Comparison of ENCODE assay signal across 8 mouse cellular contexts in genomic region chr3:63964922-63965249, GRCm38 (mm10). TPM values are rescaled to one million over a fixed set of nuclear protein-coding genes. Genes with fewer than 3 reads are reported as not detected.
DNase-seq lines count a peak whose midpoint lies in the region; ATAC-seq lines count a peak whose summit lies in the region.

No protein-coding gene starts in this region.

- H3K4me3 ChIP-seq in heart, embryonic 15.5 days, result peak overlapping the region; percentile 73
- H3K4me3 ChIP-seq in brown adipose tissue, adult 24 weeks (ENCODE audit: insufficient read depth, low read depth, low read length), result peak overlapping the region; percentile 77
- peak overlapping the region; percentile 71 for H3K4me3 ChIP-seq in hindbrain, embryonic 14.5 days (replicated peaks; ENCODE audit: low read length)
- H3K4me3 ChIP-seq in midbrain, embryonic 12.5 days, result peak overlapping the region; percentile 89

- peaks cover 25% of the 10 kb centered on the region for H3K4me1 ChIP-seq in heart, embryonic 15.5 days (replicated peaks)
- peaks cover 2% of the 10 kb centered on the region; the same call in 1 of the 2 replicates for H3K4me1 ChIP-seq in brown adipose tissue, adult 24 weeks (ENCODE audit: control insufficient read depth, insufficient read depth, insufficient read length, low read length)
- peaks cover 30% of the 10 kb centered on the region for H3K4me1 ChIP-seq in hindbrain, embryonic 14.5 days (replicated peaks; ENCODE audit: control insufficient read depth, insufficient read depth, low read length)
- peaks cover 23% of the 10 kb centered on the region for H3K4me1 ChIP-seq in midbrain, embryonic 12.5 days

- no peaks in the 10 kb centered on the region for H3K36me3 ChIP-seq in heart, embryonic 15.5 days
- no peaks in the 10 kb centered on the region for H3K36me3 ChIP-seq in hindbrain, embryonic 14.5 days (replicated peaks; ENCODE audit: control insufficient read depth, insufficient read depth)
- no peaks in the 10 kb centered on the region for H3K36me3 ChIP-seq in midbrain, embryonic 12.5 days

- H3K27ac ChIP-seq in heart, embryonic 15.5 days, result peak overlapping the region; percentile 90
- H3K27ac ChIP-seq in brown adipose tissue, adult 24 weeks (replicated peaks; ENCODE audit: low read depth, low read length), result 0 out of 2 replicates have a peak overlapping the region, but pooled peaks have one; percentile 32
- peak overlapping the region; percentile 80 for H3K27ac ChIP-seq in hindbrain, embryonic 14.5 days
- 0 out of 2 replicates have a peak overlapping the region, but pooled peaks have one; percentile 87 for H3K27ac ChIP-seq in midbrain, embryonic 12.5 days (replicated peaks)

- no peaks in the 10 kb centered on the region for H3K9me3 ChIP-seq in heart, embryonic 15.5 days (replicated peaks)
- H3K9me3 ChIP-seq in hindbrain, embryonic 14.5 days (ENCODE audit: control insufficient read depth, low read length), result no peaks in the 10 kb centered on the region
- no peaks in the 10 kb centered on the region for H3K9me3 ChIP-seq in midbrain, embryonic 12.5 days

- H3K9ac ChIP-seq in heart, embryonic 15.5 days, result no peak overlapping the region
- H3K9ac ChIP-seq in hindbrain, embryonic 14.5 days, result no peak overlapping the region
- no peak overlapping the region for H3K9ac ChIP-seq in midbrain, embryonic 12.5 days (replicated peaks)

- H3K27me3 ChIP-seq in heart, embryonic 15.5 days, result peaks cover 5% of the 10 kb centered on the region
- no peaks in the 10 kb centered on the region; the same call in none of the 2 replicates for H3K27me3 ChIP-seq in hindbrain, embryonic 14.5 days (ENCODE audit: control insufficient read depth, insufficient read depth, low read length)
- H3K27me3 ChIP-seq in midbrain, embryonic 12.5 days, result peaks cover 1% of the 10 kb centered on the region; the same call in 1 of the 2 replicates

- H3K4me2 ChIP-seq in heart, embryonic 15.5 days, result peak overlapping the region; percentile 82
- H3K4me2 ChIP-seq in hindbrain, embryonic 14.5 days (replicated peaks), result peak overlapping the region; percentile 75
- peak overlapping the region; percentile 84 for H3K4me2 ChIP-seq in midbrain, embryonic 12.5 days (replicated peaks)

- intact Hi-C loops in heart, postnatal 14 days (cut with DNase I), result loop anchor here (5.0 kb wide), 1 partner anchor 38 kb away; the partner anchor contains the start of gene E130311K13Rik

- no peak for ATAC-seq in heart, embryonic 15.5 days (replicated peaks; ENCODE audit: insufficient number of reproducible peaks, insufficient read depth, low FRiP score, low read depth)
- no peak for ATAC-seq in hindbrain, embryonic 14.5 days (ENCODE audit: low FRiP score)
- no peak; the same call in 1 of the 2 replicates for ATAC-seq in midbrain, embryonic 12.5 days (ENCODE audit: low FRiP score, low read depth)

- 78% methylated on average over 6 of the region's 6 CpGs for WGBS in heart, embryonic 15.5 days
- 82% methylated on average over 6 of the region's 6 CpGs for WGBS in hindbrain, embryonic 14.5 days
- 83% methylated on average over 6 of the region's 6 CpGs for WGBS in midbrain, embryonic 12.5 days

- no peak for DNase-seq in heart, postnatal 14 days
- DNase-seq in hindbrain, embryonic 14.5 days (ENCODE audit: low spot score), result no peak
- DNase-seq in cerebellum, adult 9-11 months, result no peak
- no peak for DNase-seq in T-cell, adult 2 months (ENCODE audit: low spot score)
- DNase-seq in right cerebral cortex, adult 2 months (ENCODE audit: low spot score in 2 of 2), result no peak

RNA-seq across cellular contexts. Expression of gene Slc33a1, which starts 0.3 kb away (rescaled TPM):
- polyA plus RNA-seq in heart, embryonic 15.5 days (2015; fragmentation: Nextera tagmentation; extraction: Ambion mirVana), result 9.2 and 10.5 TPM in 2 replicates
- total RNA-seq in heart, postnatal 14 days (2021), result 10 to 100 TPM in 1 of 2 experiments, 1 to 10 TPM in 1; 9.5 to 12.0 TPM
- polyA plus RNA-seq in brown adipose tissue, adult 24 weeks (2012; ENCODE audit: insufficient read depth, insufficient read length, missing spikeins), result 20.0 and 31.7 TPM in 2 replicates
- polyA plus RNA-seq in hindbrain, embryonic 14.5 days (2014; fragmentation: Nextera tagmentation; extraction: Ambion mirVana), result 19.7 and 22.6 TPM in 2 replicates
- polyA plus RNA-seq in midbrain, embryonic 12.5 days (2016; fragmentation: Nextera tagmentation; extraction: Ambion mirVana), result 13.5 and 15.2 TPM in 2 replicates

RNA-seq across cellular contexts. Expression of gene Gmps, which starts 11.0 kb away (rescaled TPM):
- 32.3 and 33.6 TPM in 2 replicates for polyA plus RNA-seq in heart, embryonic 15.5 days (2015; fragmentation: Nextera tagmentation; extraction: Ambion mirVana)
- 10 to 100 TPM; 23.4 to 24.7 TPM for total RNA-seq in heart, postnatal 14 days (2021)
- polyA plus RNA-seq in brown adipose tissue, adult 24 weeks (2012; ENCODE audit: insufficient read depth, insufficient read length, missing spikeins), result 20.2 and 20.5 TPM in 2 replicates
- 52.7 and 53.6 TPM in 2 replicates for polyA plus RNA-seq in hindbrain, embryonic 14.5 days (2014; fragmentation: Nextera tagmentation; extraction: Ambion mirVana)
- polyA plus RNA-seq in midbrain, embryonic 12.5 days (2016; fragmentation: Nextera tagmentation; extraction: Ambion mirVana), result 62.6 and 63.8 TPM in 2 replicates

RNA-seq across cellular contexts. Expression of gene E130311K13Rik, which starts 35.6 kb away (rescaled TPM):
- polyA plus RNA-seq in heart, embryonic 15.5 days (2015; fragmentation: Nextera tagmentation; extraction: Ambion mirVana), result 4.3 and 4.9 TPM in 2 replicates
- total RNA-seq in heart, postnatal 14 days (2021), result 1 to 10 TPM; 6.2 to 7.2 TPM
- polyA plus RNA-seq in brown adipose tissue, adult 24 weeks (2012; ENCODE audit: insufficient read depth, insufficient read length, missing spikeins), result 13.0 and 13.4 TPM in 2 replicates
- 6.2 and 7.5 TPM in 2 replicates for polyA plus RNA-seq in hindbrain, embryonic 14.5 days (2014; fragmentation: Nextera tagmentation; extraction: Ambion mirVana)
- 3.6 and 3.8 TPM in 2 replicates for polyA plus RNA-seq in midbrain, embryonic 12.5 days (2016; fragmentation: Nextera tagmentation; extraction: Ambion mirVana)

Comparison
In these comparisons a context has a peak if more than half of its experiments do, and no peak if none do; other contexts are left out.
1. H3K27ac ChIP-seq: peak in every context shown above with its lines; median percentile 90 in heart, embryonic 15.5 days; 87 in midbrain, embryonic 12.5 days; 80 in hindbrain, embryonic 14.5 days; 32 in brown adipose tissue, adult 24 weeks.